Mouse (Mus musculus) right cerebral cortex, postnatal 10 days (tissue): ENCODE data around the gene Prkce.

Source experiments
- DNase-seq, 2 experiments: peaks; one replicate each; pipeline ENCODE4 v3.0.0; 2021; ENCODE audit warnings: low spot score in 2 of 2

Gene Prkce

DNA sequence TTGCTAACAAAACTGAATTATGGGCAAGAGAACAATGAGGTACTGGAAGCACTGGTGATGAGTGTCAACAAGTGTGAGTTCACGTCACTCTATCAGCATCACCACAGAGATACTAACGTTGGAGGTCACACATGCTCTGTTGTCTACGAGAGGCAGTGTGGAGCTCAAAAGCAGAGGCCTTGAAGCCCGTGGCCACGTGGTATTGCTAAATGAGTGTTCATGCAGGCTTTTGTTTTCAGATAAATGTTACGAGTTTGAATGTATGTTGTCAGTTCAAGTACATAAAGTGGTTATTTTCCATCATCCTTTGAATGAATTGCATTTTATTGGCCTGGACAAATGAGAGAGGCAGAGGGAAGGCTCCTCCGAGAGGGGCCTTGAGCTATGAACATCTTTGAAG, 276.3 kb downstream of the Prkce start:
- DNase-seq: no peak

- peak; percentile 91 to 93 for DNase-seq
These were observed 277.2 kb downstream of the Prkce start for GRCm38 (mm10) chr17:86444578-86445419.

DNA sequence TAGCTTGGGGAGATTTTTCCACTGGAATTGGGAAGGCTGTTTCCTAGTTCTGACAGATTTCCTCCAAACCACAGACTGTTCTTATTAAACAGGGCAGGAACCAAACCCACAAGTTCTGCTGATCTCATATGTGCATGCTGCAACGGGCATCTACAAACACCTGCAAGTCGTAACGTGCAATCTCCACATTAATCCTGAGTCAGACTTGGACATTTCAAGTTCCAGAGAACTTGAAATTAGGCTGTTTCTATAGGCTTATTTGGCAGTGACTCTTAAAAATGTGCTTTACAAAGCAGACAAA, 277.8 kb downstream of the Prkce start:
- DNase-seq: no peak

GRCm38 (mm10) chr17:86445900-86446299, 278.3 kb downstream of the Prkce start:
- DNase-seq: no peak

GRCm38 (mm10) chr17:86447101-86447598, 279.6 kb downstream of the Prkce start:
- DNase-seq: no peak

GRCm38 (mm10) chr17:86452934-86453333, 285.3 kb downstream of the Prkce start:
- peak in 1 of 2 experiments; percentile 1 for DNase-seq

DNA sequence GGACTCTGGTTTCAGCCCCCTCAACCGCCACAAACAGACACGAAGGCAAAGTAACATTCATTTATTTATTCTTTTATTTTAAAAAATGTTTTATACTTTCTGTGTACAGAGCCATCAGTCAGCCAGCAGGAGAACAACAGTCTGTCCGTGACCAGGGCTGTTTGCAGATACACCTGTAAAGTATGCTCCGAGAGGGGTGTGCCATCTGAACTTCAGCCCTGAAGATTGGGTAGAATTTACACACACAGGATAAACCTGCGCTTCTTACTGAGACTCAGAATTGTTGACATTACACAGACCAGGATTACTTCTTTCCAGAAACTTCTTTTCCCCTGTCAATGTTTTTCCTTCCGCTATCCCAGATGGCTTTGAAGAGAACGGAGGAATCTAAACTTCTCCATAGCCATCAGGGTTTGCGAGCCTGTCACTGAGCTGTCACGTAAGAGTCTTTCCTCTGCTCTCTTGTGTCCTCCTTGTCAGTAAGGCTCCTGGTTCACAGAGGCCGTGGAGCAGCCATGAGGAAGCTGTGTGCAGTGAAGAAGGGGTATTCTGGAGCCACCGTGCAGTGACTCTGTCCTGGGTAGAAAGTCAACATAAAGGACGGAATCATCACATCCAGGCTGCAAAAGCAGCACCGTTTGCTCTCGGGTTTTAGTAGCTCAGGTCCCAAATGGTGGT, 286.2 kb downstream of the Prkce start:
- DNase-seq: no peak

DNA sequence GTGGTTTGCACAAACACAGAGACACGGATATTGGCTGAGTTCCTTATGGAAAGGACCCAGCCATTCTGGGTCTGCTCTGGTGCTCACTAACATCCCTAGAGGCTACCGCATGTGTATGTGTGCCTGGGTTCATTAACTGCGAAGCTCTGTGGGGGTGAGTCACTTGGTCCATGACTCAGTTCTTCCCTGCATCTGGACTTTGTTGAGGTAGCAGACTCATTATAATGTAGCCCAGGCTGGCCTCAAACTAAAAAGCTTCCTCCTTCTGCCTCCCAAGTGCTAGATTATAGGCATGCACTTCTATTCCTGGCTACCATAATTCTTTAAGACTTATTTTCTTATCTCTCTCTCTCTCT, 286.7 kb downstream of the Prkce start:
- no peak for DNase-seq

- DNase-seq: peak in 1 of 2 experiments; percentile 19
These were observed 288.9 kb downstream of the Prkce start for GRCm38 (mm10) chr17:86456512-86456911.

- peak in 1 of 2 experiments; percentile 19 for DNase-seq
These were observed 290.9 kb downstream of the Prkce start for GRCm38 (mm10) chr17:86458302-86458980.

DNA sequence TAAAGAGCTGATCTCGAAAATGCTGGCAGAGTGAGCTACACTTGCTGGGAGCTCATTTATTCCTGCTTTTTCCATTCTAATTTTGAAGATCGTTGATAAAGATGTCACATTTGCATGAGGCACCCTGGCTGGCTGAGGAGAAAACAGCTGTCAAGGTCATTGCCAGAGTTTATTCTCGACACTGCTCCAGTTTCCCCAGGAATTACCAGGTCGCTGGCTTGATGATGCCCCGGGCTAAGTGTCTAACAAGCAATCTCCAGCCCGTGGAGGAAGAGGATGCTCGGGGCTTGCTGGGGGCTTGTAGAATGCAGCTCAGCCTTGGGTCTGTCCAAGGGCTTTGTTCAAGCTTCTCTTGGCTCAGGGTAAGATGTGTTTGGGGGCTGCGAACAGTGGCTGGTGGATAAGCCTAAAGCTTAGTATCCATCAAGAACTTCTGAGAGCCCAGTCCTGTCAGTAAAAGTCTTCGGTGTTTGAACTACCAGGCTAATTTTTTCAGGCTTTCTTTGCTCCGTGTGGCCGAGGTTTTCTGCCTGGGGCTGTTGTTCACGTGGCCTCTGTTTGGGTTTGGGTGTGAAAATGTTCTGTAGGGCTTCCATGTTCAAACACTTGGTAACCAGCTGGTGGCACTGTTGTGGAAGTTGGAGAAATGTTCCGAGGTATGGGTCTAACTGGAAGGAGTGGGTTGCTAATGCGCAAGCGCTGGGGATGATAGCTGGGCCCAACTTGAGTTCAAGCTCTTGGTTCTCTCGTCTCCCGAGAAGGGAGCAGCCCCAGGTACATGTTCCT, 293.3 kb downstream of the Prkce start:
- peak in 1 of 2 experiments; percentile 26 for DNase-seq

- DNase-seq: peak in 1 of 2 experiments; percentile 21
These were observed 295.8 kb downstream of the Prkce start for GRCm38 (mm10) chr17:86463369-86463768.

DNA sequence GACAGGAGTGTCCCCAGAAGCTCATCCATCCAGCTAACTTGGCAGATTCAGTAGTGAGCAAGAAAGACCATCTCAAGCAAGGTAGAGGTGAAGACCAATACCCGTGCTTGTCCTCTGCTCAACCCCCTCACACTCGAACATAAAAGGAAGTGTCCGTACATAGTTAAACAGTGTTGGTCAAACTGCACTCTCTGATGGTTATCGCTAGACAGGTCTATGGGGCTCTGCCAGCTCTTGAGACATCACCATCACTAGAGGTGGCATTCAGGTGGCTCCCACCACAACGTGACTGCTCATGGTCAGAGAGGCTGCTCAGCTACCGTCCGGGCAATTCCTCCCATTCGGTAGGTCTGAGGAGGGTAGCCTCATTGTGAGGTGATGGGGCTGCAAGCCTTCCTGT, 296.6 kb downstream of the Prkce start:
- DNase-seq: peak in 1 of 2 experiments; percentile 24

DNA sequence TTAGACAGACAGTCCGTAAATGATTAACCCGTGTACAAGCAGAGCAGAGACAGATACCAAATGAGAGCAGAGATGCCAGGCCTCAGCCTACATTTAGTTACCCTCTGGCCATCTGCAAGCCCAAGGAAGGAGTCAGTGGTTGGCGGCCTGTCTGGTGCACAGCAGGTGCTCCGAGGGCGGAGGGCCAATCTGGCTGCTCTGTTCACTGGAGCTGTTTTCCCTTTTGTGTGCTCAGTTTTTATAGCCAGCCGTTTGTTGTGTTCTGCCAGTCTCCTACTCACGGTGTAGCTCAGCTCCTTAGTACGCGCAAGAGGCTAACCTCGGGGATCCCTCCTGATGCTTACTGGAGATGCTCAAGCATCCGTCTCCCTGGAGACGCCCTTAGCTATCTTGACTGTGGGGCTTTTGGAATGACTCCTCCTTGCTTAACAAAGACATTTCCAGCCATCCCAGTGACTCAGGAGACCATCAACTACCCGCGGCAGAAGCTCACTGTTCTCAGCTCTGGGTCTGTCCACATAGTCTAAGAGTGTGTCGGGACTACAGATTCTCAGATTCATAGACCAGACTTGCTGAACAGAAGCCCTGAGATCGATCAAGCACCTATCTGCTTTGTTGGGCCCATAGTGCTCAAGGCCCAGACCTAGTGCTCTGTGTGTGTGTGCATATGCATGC, 297.2 kb downstream of the Prkce start:
- peak; percentile 55 to 75 for DNase-seq

DNA sequence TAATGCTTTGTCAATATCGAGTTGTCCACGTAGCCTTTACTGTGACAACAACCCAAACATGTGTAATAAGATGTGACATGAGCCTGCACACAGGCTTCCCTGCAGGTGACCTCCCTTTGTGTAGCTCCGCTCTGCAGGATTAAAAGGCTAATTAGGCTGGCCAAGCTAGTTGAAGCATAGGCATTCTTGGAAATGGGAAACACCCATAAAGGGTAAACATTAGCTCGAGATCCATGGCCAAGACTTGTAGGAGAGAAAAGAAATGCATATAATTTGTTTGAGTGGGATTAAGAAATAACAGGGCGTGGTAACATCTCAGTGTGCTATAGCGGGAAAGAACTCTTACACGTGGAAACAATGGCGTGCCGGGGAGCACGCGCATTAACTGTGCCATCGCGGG, 298.3 kb downstream of the Prkce start:
- no peak for DNase-seq

GRCm38 (mm10) chr17:86466412-86466811, 298.8 kb downstream of the Prkce start:
- no peak for DNase-seq

GRCm38 (mm10) chr17:86466871-86467270, 299.3 kb downstream of the Prkce start:
- DNase-seq: no peak

GRCm38 (mm10) chr17:86467291-86467898, 299.8 kb downstream of the Prkce start:
- DNase-seq: no peak

- DNase-seq: no peak
These were observed 300.4 kb downstream of the Prkce start for GRCm38 (mm10) chr17:86467967-86468366.

GRCm38 (mm10) chr17:86470160-86470559, 302.6 kb downstream of the Prkce start:
- DNase-seq: no peak

DNA sequence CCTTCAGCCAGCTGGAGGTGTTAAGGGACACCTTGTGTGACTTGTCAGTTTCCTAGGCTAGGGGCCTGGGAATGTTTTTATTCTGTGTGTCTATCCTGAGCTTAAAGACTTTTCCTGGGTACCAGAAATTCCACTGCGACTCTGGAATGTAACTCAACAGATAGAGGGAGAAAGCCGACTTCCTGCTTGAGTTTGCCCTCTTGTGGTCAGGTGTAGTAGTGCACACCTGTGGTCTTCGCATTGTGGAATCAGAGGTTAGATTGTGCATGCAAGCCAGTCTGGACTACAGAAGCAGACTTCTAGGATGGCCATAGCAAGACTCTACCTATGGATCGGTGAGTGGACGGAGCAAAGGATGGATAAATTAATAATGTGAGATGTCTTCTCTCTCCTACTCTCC, 304.1 kb downstream of the Prkce start:
- DNase-seq: peak; percentile 35 to 56
